Mouse (Mus musculus) mesoderm, embryonic 11.5 days (tissue): Measurements from ENCODE around the gene Gm45623.
A peak's percentile ranks its signal among the peaks of the same experiment; 100 is the strongest.

Source experiments
- DNase-seq: peaks from one replicate; pipeline ENCODE4 v3.0.0-alpha.2; 2012; ENCODE audit warnings: low read depth, low spot score

Gm45623 gene

DNA sequence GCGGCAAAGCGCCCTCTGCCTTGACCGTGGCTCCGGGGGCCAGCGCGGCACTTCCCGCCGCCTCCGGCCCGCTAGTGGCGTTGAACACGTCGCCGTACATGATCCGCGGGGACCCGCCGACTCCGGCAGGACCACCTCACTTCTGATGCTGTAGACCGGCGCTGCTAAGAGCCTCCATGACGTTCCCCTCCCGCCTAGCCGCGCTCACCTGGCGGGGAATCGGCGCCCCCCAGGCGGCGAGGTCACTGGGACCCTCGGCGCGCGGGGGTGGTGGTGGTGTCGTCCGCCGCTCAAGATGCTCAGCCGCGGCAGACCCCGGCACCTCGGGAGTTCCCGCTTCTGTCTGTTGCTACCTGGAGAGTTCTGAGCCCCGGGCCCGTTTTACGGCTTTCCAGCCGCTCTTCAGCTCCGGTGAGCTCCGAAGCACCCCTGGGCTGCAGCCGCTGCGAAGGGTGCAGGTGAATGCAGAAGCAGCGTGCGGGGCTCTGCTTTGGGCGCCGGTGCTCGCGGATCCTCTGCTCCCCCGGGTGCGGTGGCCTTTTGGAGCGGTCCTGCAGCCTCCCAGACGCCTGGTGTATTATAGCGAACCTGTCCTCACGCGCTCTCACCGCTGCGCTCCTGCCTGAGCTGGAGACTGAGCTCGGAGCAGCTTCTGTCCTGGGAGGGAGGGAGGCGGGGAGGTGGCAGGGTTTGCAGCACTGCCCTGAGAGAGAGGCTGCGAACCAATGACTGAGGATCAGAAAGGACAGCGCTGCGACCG, at the start of gene Gm45623:
Gene Gm45623, minus strand, starts transcription at position 636 of the 760 bp plus-strand sequence.
- DNase-seq: no peak

DNA sequence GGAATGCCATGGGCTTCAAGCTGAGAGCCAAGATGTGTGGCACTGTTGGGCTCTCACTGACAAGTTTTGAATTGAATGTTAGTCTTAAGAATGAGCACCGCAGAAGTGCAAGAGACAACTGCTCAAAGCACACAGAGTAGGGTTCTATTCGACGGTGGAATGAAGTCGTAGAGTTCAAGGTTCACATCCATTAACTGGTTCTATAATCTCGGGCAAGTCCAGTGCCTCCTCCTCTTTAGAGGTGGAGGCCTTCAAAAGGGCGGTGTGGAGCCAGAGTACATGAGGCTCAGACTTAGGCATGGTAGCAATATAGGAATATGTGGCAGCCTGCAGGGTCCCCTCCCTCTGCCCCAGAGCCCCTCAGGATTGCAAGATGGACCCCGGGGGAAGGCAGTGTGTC, 43.8 kb upstream of the Gm45623 start:
- DNase-seq: no peak

DNA sequence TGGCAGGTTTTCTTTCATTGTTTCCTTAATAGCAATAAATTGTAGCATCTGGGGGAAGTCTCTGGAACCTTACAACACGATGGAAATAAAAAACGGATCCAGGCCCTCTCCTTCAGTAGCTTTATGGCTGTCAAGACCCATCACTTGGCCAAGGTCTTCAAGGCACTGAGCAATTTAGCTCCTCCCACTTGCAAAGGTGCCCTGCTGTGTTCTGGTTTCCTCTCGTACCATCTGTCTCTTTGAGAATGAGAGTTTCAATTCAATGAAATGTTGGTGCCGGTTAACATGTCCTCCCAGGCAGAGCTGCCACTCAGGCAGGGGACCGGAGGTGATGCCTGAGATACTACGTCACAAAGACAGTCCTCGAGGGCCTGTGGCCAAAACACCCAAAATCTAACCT, 41.9 kb upstream of the Gm45623 start:
- no peak for DNase-seq

DNA sequence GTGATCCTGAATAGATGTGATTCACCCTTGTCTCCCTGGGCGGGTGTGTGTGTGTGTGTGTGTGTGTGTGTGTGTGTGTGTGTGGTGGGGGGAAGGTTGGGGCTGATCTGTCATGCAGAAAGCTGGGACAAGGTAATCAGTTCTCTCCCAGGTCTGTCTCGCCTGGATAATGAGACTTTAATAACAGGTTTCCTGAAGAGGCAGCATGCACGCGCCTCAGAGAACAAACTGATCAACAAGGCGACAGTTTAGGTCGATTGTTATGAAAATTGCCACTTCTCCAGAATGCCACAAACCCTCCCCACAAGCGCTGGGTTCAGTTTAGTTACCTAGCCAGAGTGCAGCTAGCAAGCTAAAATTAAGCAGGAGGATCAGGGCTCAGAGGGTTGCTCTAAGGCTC, 40.8 kb upstream of the Gm45623 start:
- DNase-seq: no peak

DNA sequence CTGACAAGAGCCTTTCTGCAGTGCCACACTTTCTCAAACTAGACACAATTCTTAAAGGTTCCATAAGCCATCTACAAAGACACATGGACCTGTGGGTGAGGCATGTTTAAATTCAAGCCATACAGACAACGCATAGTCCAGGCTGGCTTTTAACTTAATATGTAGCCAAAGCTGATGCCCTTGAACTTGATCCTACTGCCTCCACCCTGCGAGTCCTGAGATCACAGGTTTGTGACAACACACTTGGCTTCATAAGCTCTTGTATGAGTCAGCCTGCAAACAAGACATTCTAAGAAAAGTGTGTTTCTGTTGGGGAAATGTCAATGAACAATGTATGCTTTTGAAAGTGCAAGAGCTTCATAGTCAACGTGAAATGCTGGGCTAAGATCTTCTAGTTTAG, 39.2 kb upstream of the Gm45623 start:
- DNase-seq: no peak

DNA sequence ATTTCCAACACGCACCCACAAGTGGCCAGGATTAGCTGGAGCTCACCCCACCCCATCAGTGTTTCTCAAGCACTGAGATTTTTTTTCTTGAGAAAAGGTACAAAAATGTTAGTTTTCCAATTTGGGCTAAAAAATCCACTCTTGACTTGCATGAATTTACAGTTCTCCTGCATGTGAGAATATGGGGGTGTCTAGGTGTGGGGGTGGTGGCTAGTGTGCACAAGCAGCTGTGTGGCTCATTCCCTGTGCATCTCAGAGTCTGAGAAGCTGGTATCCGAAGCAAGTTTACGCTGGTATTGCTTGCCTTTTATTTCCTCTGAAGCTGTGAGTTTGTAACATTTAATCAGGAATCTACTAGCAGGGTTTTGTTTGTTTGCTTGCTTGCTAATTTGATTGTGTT, 37.1 kb upstream of the Gm45623 start:
- no peak for DNase-seq

DNA sequence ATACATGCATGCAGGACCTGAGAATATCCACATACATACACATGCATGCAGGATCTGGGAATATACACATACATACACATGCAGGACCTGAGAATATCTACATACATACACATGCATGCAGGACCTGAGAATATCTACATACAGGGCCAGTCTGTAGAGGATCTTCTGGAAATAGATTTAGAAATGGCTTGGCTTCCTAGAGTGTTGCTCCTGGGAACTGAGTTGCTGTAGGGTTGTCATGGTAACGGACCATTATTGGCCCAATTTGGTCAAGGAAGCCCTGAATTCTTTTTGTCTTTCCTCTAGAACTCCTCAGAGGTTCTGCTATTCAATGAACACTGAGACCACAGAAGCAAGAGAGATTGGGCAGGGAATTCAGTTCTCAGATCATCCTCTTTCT, 29.0 kb upstream of the Gm45623 start:
- DNase-seq: no peak

DNA sequence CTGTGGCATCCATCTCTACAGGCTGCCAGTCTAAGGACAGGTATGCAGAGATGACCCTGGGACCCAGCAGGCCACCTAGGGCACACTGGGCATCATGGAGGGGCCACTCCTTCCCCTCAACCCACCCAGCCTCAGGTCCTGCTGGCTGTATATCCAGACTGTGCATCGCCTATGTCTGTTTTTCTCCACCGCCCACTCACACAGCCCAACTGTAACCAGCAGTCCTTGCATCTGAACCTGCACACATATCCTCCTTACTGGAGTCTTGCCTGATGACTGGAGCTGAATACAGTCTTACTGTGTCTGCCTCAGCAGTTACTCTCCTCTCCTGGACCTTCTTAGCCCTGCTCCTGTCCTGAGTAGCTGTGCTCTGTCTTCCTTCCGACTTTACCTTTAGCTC, 28.1 kb upstream of the Gm45623 start:
- no peak for DNase-seq

DNA sequence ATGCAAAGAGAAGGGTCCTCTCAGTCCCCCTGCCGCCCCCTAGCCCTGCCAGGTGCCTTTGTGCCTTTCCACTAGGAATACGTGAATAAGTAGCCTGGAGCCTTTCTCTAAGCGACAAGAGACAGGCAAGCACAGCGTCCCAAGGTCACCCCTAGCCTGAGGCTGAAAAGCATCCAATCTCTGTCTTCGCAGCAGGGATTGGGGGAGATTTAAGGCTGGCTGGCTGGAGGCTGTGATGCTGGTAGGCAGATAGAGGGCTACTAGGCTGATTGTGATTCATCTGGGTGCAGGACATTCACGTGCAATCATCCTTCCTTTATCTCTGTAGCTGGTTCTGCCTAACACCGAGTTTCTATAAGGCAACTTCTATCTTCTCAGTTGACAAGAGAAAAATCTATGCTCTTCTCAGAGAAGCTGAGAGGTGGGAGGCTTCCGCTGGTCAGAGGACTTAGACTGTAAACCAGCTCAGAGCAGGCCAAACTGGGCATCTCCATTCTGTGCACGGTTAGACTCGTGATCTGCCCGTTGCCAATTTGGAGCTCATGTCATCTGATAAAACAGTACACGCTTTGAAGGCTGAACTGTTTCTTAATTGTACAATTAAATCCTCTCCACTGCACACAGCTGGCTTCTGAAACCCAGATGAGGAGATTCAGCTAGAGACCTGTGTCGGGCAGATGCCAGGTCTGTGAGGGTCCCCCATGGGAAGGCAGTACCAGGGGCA, 27.3 kb upstream of the Gm45623 start:
- DNase-seq: no peak

DNA sequence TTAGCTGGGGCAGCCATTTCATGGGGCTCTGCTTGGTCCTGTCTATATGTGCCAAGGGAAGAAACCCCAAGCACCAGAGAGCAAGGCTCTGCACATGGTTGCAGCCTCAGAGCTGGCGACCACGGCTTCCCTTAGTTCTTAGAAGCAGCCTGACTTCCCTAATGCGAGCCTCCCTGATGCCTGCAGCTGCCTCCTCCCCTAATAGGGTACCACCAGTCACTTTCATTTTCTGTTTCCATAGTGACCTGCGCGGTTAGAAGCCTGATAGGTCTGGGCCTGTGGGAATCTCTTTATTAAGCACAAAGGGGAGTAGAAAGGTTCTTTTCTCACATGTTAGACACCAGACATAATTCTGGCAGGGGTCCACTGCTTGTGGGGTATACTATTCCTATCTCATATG, 20.7 kb upstream of the Gm45623 start:
- DNase-seq: no peak

DNA sequence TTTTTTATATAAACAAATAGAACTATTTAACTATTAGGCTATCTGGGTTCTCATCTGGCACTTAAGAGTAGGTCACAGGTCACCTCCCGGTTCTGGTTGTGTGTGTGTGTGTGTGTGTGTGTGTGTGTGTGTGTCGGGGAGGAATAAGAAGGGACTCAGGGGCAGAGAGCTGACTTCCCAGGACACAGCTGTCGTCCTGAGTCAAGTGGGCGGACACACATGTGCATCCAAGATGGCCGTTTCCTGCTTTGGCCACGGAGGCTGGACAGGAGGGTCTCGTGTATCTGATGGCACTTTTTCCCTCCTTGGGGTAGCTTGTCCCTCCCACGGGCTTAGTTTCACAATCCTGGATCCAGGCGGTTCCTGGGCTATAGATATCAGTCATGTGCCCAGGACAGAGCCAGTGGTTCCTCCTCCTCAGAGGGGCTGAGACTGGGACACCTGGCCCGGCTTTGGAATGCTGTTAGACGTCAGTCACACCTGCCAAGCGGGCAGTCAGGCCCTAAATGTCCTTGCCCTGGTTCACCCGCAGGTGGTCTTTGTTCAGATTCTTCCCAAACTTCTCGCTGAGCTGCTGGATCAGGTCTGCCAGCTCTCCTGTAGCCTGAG, 19.7 kb upstream of the Gm45623 start:
- DNase-seq: no peak

DNA sequence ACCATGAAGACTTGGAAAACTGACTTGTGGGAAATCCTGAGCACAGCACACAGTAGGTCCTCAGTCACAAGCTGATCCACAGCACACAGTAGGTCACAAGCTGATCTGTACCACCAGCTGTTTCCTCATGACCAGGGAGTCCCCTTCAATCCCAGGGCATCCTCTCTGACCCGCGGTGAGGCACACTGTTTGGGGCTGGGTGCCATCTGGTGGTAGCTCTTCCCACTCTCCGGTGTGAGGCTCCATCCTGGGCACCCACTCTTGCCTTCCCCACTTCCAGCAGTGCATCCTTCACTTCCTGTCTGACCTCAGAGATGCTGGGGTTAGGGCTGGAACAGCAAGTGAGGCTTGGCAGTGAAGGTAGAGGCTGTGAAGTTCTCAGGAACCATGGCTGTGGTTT, 19.0 kb upstream of the Gm45623 start:
- DNase-seq: no peak

DNA sequence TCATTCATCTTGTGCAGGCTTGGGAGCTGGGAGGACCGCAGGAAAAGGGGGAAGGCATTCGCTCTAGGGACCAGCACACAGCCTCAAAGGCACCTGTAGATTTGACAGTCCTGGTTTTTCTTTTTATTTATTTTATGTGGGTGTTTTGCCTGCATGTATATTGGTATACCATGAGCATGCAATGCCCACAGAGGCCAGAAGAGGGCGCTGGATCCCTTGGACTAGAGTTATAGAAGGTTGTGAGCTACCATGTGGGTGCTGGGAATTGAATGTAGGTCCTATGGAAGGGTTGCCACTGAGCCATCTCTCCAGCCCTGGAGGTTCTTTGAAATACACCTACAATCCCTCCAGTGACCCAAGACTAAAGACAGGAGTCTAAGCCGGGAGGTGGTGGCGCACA, 17.2 kb upstream of the Gm45623 start:
- no peak for DNase-seq

DNA sequence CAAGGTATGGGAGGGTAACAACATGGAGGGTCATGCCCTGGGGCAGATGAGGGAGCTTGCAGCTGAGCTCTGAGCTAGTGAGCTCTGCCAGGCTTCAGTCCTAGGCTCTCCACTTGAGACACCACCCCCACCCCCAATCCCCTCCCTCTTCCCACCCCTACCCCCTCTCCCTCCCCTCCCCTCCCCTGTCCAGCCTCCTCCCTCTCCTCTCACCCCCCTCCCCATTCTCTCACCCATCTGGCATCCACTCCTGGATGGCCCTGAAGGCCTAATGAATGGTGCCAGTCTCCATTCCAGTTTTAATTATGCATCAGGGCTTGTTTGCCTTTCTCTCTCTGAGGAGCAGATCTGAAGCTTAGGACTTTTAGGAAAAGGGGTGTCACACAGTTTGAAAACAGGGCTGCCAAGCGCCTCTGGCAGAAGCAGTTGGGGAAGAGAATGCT, 16.5 kb upstream of the Gm45623 start:
- no peak for DNase-seq

DNA sequence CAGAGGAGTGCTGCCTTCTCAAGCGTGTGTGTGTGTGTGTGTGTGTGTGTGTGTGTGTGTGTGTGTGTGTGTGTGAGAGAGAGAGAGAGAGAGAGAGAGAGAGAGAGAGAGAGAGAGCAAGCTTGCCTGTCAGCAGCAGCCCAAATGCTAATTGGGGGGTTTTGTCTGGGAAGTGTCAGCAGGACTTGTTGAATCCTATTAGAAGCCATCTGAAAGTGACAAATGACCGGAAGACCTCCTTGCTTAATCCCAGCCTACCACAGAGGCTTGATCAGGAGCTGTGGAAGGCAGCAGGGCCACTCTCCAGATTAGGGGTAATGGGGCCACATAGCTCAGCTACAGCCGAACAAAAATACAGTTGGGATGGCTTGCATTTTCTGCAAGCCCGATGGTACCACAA, 15.8 kb upstream of the Gm45623 start:
- no peak for DNase-seq

DNA sequence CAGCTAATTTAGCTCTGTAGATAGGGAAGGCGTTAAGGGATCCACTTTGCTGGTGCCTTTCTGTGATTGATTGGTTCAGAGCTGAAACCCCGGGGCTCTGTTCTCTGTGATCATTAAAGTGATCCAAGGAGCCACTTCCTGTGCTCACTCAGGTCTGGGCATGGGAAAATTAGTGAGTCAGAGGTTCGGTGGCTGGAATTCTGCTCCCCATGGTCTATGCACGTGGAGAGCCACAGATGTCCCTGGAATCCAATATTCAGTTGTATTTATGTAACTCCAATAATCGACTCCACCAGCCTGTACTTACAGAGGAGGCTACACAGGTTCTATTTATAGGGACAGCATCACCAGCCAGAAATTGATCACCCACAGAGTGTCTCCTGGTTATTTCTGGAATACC, 12.6 kb upstream of the Gm45623 start:
- DNase-seq: no peak

DNA sequence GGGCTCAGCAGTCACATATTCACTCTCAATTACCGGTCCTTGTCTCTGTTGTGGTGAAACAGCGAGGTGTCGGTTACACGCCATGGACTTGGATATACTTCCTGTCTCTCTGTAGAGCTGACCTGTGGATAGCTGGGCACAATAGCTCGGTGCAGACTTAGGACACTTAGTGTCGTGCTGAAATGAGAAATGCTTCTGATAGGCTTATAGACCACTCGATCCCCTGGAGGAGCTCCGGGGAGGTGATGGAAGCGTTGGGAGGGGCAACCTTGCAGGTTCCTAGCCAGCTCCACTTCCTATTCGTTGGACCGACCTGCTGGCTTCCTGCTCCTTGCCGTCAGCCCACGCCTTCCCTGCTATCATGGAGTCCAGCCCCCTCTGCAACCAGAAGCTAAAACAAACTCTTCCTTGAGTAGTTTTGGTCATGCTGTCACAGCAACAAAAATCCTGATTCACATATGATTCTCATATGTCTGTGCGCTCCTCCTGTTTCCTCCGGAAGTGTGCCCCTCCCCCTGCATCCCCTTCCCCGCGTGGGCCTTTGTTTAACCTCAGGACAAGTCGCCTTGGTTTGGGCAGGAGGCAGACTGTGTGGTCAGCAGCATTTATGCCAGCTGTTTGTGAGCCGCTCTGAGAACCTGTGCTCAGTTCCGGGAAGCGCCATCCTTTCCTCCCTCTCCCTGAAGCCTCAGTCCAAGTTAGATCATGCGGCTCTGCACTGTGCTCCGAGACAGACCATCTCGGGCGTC, 11.8 kb upstream of the Gm45623 start:
- DNase-seq: no peak

DNA sequence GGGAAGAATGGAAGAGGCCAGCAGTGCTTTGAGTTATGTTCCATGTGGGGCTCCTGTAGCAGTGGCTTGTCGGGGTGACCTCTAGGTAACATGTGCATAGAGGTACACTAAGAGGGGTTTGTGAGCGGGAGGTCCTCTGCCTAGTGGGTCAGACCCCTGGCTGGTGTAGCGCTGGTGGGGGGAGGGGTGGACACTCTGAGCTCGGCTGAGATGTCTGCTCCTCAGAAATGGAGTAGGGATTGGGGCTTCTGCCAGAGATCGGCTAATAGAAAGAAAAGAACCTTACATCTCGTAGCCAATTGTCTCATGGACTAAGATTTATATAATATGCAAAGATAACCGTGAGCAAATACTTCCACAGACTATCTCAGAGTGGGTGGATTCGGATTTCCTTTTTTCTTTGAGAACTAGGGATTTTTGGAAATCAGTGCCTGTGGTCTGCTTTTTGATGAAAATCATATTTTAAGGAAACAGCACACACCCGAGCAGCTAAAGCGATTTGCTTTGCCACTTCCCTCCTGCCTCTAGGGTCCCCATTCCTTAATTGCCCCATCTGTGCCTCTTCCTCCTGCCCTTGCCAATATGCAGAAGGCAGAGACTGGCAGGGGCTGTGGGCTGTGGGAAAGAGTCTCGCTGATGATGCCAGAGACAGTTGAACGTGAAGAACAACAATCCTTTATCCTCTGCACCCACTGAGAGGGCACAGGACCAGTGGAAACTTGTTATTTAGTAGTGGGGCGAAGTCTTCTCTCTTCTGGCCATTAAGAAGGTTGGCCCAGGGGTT, 9.0 kb upstream of the Gm45623 start:
- DNase-seq: no peak

DNA sequence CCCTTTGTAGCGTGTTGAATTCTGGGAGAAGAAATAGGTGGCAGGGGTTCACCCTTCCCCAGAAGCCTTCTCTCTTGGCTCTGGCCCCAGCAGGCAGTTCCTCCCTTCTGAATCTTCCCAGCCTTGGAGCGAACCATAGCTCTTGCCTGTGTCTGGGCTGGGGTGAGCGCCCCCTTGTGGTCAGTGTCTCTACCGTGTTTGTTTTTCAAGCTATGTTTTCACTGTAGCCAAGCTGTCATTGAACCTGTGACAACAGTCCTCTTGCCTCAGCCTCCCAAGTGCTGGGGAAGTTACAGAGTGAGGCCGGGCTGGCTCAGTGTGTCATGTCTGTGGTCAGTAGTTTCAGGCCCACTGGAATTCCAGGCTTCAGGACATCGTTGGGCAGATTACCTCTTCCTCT, 4.9 kb upstream of the Gm45623 start:
- peak; percentile 82 for DNase-seq

DNA sequence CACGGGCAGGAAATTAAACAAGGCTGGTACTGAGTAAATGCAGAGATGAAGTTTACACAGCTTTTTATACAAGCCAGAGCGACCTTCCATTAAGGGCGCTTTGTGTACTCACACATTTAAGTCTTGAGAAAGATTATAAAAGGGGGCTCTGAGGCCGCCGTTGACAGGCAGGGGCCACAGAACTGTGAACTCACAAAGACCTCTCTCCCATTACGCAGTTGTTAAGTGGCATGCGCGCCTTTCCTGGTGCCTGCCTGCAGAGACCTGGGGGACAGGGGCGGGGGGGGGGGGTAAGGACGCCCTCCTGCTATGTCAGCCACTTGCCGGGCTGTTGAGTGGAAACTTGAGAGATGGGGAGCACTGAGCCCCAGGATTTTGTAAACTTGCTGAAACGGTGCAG, 3.6 kb upstream of the Gm45623 start:
- no peak for DNase-seq

DNA sequence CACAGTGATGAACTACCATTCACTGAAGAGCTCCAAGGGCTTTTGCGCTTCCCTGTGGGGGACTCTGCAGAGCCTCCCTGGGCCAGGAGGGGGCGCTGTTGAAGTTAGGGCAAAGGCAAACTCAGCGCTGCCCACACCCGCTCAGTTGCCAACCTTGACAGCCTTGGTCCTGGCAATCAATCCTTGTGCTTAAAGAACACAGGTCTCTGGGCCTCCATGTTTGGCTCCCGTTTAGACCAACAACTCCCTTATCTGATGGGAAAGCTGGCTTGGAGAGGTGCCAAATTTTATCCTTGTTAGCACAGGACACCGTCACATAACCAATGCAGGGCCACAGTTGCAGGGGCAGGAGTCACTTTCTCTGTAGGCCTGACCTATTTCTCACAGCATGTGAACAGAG, 2.2 kb upstream of the Gm45623 start:
- no peak for DNase-seq
